Mouse (Mus musculus) lung, embryonic 14.5 days (tissue): Measurements from ENCODE around the gene C1ql4. TPM values are rescaled to one million over a fixed set of nuclear protein-coding genes. Genes with fewer than 3 reads are reported as not detected.
A peak's percentile ranks its signal among the peaks of the same experiment; 100 is the strongest.

ENCODE experiments used
- ATAC-seq: fragments of 200-750 bp; cut with Nextera tagmentation; 2 replicates; pipeline ENCODE4 v1.8.0; 2017; ENCODE audit warnings: mild to moderate bottlenecking, moderate TSS enrichment, moderate library complexity; ENCODE audit not compliant: insufficient read depth
- DNase-seq: peaks from one replicate; pipeline ENCODE4 v3.0.0-alpha.2; 2015
- H3K27ac ChIP-seq: fragments of 300-500 bp; sonication (generic); 2 replicates; pipeline ENCODE4 v1.5.1; 2014; ENCODE audit warnings: low read depth, mild to moderate bottlenecking, moderate library complexity
- H3K27me3 ChIP-seq: fragments of 300-500 bp; sonication (generic); 2 replicates; pipeline ENCODE4 v1.6.1; 2014; ENCODE audit warnings: low read length, control low read depth; ENCODE audit not compliant: insufficient read depth
- H3K36me3 ChIP-seq: fragments of 300-500 bp; sonication (generic); 2 replicates; pipeline ENCODE4 v1.6.1; 2014; ENCODE audit warnings: control low read depth; ENCODE audit not compliant: insufficient read depth
- H3K4me1 ChIP-seq: fragments of 300-500 bp; sonication (generic); 2 replicates; pipeline ENCODE4 v1.6.1; 2014; ENCODE audit warnings: antibody characterized with exemption, control low read depth; ENCODE audit not compliant: insufficient read depth
- H3K4me2 ChIP-seq: fragments of 300-500 bp; sonication (generic); 2 replicates; pipeline ENCODE4 v1.6.1; 2014; ENCODE audit warnings: mild to moderate bottlenecking
- H3K4me3 ChIP-seq: fragments of 300-500 bp; sonication (generic); 2 replicates; pipeline ENCODE4 v1.5.1; 2014; ENCODE audit warnings: low read depth, low read length
- H3K9ac ChIP-seq: fragments of 300-500 bp; sonication (generic); 2 replicates; pipeline ENCODE4 v1.6.1; 2014
- H3K9me3 ChIP-seq: fragments of 300-500 bp; sonication (generic); 2 replicates; pipeline ENCODE4 v1.6.1; 2016; ENCODE audit warnings: low read depth, low read length, control low read depth
- CTCF ChIP-seq: IDR thresholded peaks from 2 replicates; pipeline ENCODE4 v1.5.1; 2016; ENCODE audit warnings: antibody characterized with exemption, low read depth
- WGBS: fragments of 180-500 bp; shearing (Covaris S2); extraction: QIAGEN DNeasy Blood & Tissue Kit; methylation state at CpG from one replicate; pipeline ENCODE4 v1.1.7; 2014; 5-methylcytosine and 5-hydroxymethylcytosine counted together
- microRNA-seq: library from miRNA; unstranded; fragments of <30 nt; microRNA quantifications from one replicate; pipeline ENCODE4, GENCODE M21; 2016; ENCODE audit warnings: borderline number of aligned reads
- polyA plus RNA-seq: library from polyadenylated mRNA; unstranded; fragments of >200 nt; fragmentation: Nextera tagmentation; extraction: Ambion mirVana; gene quantifications from 2 replicates; pipeline ENCODE4 v1.2.1, GENCODE M21; 2014

C1ql4 gene
- polyA plus RNA-seq, 1 experiment from 2014 or later = not detected

GRCm38 (mm10) chr15:99039996-99040919 lies 47.4 kb downstream of the C1ql4 start:
- DNase-seq (no peak), ATAC-seq (no peak)
- Histone ChIP-seq H3K27me3 (no peaks in the 10 kb centered on the region), H3K4me1 (no peaks in the 10 kb centered on the region), H3K9ac (no peak overlapping the region), H3K4me2 (no peak overlapping the region), H3K9me3 (no peaks in the 10 kb centered on the region), H3K36me3 (peaks cover 28% of the 10 kb centered on the region), H3K4me3 (no peak overlapping the region), H3K27ac (no peak overlapping the region)
- peak; percentile 51 for TF ChIP-seq CTCF
- 49% methylated on average over 26 of the region's 26 CpGs for whole genome bisulfite sequencing

GRCm38 (mm10) chr15:99039306-99039705 lies 48.3 kb downstream of the C1ql4 start:
- WGBS = 62% methylated on average over 4 of the region's 4 CpGs
- DNase-seq = no peak
- TF ChIP-seq CTCF = no peak

GRCm38 (mm10) chr15:99038797-99039196 lies 48.8 kb downstream of the C1ql4 start:
- DNase-seq (no peak), ATAC-seq (no peak)
- no peaks in the 10 kb centered on the region for H3K27me3 ChIP-seq
- H3K4me3 ChIP-seq = no peak overlapping the region
- H3K27ac ChIP-seq = no peak overlapping the region
- no peaks in the 10 kb centered on the region for H3K9me3 ChIP-seq
- no peak overlapping the region for H3K9ac ChIP-seq
- H3K36me3 ChIP-seq = peaks cover 39% of the 10 kb centered on the region
- no peaks in the 10 kb centered on the region for H3K4me1 ChIP-seq
- WGBS = 84% methylated on average over 5 of the region's 5 CpGs
- TF ChIP-seq CTCF = no peak
- H3K4me2 ChIP-seq = no peak overlapping the region

More at GRCm38 (mm10) chr15:99039306-99039705, 48.3 kb downstream of the C1ql4 start:
- Histone ChIP-seq H3K4me3 (no peak overlapping the region), H3K9me3 (no peaks in the 10 kb centered on the region), H3K9ac (no peak overlapping the region), H3K36me3 (peaks cover 37% of the 10 kb centered on the region), H3K4me1 (no peaks in the 10 kb centered on the region), H3K4me2 (no peak overlapping the region), H3K27me3 (no peaks in the 10 kb centered on the region), H3K27ac (no peak overlapping the region)
- no peak for ATAC-seq

- Histone ChIP-seq H3K4me2 (no peak overlapping the region), H3K9ac (no peak overlapping the region), H3K4me3 (no peak overlapping the region), H3K27ac (no peak overlapping the region), H3K9me3 (no peaks in the 10 kb centered on the region), H3K36me3 (peaks cover 41% of the 10 kb centered on the region), H3K4me1 (no peaks in the 10 kb centered on the region), H3K27me3 (no peaks in the 10 kb centered on the region)
- 100% methylated on average over 1 of the region's 1 CpGs for WGBS
- no peak for TF ChIP-seq CTCF
- ATAC-seq (no peak), DNase-seq (no peak)
These were observed 49.6 kb downstream of the C1ql4 start for GRCm38 (mm10) chr15:99038025-99038424.

- Histone ChIP-seq H3K9me3 (no peaks in the 10 kb centered on the region), H3K9ac (no peak overlapping the region), H3K4me3 (no peak overlapping the region), H3K4me2 (no peak overlapping the region), H3K27me3 (no peaks in the 10 kb centered on the region), H3K27ac (no peak overlapping the region), H3K4me1 (peaks cover 15% of the 10 kb centered on the region), H3K36me3 (peaks cover 41% of the 10 kb centered on the region)
- no peak for TF ChIP-seq CTCF
- no peak for DNase-seq
- 91% methylated on average over 8 of the region's 8 CpGs for WGBS
- no peak for ATAC-seq
These were observed 51.2 kb downstream of the C1ql4 start for GRCm38 (mm10) chr15:99036249-99036905.

GRCm38 (mm10) chr15:99035431-99035830 lies 52.2 kb downstream of the C1ql4 start:
- 88% methylated on average over 4 of the region's 4 CpGs for WGBS
- Histone ChIP-seq H3K9me3 (no peaks in the 10 kb centered on the region), H3K9ac (no peak overlapping the region), H3K27me3 (no peaks in the 10 kb centered on the region), H3K4me3 (no peak overlapping the region), H3K4me2 (no peak overlapping the region), H3K27ac (no peak overlapping the region), H3K36me3 (peaks cover 41% of the 10 kb centered on the region), H3K4me1 (peaks cover 17% of the 10 kb centered on the region)
- no peak for TF ChIP-seq CTCF
- DNase-seq = no peak
- ATAC-seq = no peak

Small RNA genes within 50 kb of the gene (microRNA-seq; reads per million reads assigned to microRNA genes)
- 0.95 reads per million for gene Mir6960

Other genes starting within 250 kb of the C1ql4 start
- 17.1 and 19.3 TPM in 2 replicates for gene Kmt2d, start 216.6 kb downstream of the C1ql4 start, polyA plus RNA-seq
- 8.5 and 9.5 TPM in 2 replicates for gene Rhebl1, start 193.3 kb downstream of the C1ql4 start, polyA plus RNA-seq
- 1.0 and 1.3 TPM in 2 replicates for gene Dhh, start 189.3 kb downstream of the C1ql4 start, polyA plus RNA-seq
- 4.5 and 5.5 TPM in 2 replicates for gene Lmbr1l, start 169.6 kb downstream of the C1ql4 start, polyA plus RNA-seq
- gene Tuba1b, start 153.3 kb downstream of the C1ql4 start, polyA plus RNA-seq = 2,161 and 2,216 TPM in 2 replicates
- gene Gm49450, start 134.3 kb downstream of the C1ql4 start, polyA plus RNA-seq = not detected in 2 replicates
- gene Tuba1a, start 134.1 kb downstream of the C1ql4 start, polyA plus RNA-seq = 1,129 and 1,167 TPM in 2 replicates
- gene Tuba1c, start 57.9 kb downstream of the C1ql4 start, polyA plus RNA-seq = 224 and 232 TPM in 2 replicates
- gene Prph, start 32.6 kb downstream of the C1ql4 start, polyA plus RNA-seq = 0.91 and 1.8 TPM in 2 replicates
- 33.4 and 35.1 TPM in 2 replicates for gene Troap, start 13.2 kb downstream of the C1ql4 start, polyA plus RNA-seq
- 0.42 and 0.78 TPM in 2 replicates for gene Dnajc22, start 5.4 kb upstream of the C1ql4 start, polyA plus RNA-seq
- 39.7 and 39.8 TPM in 2 replicates for gene Spats2, start 38.1 kb upstream of the C1ql4 start, polyA plus RNA-seq
- 0.37 and 0.60 TPM in 2 replicates for gene Kcnh3, start 137.0 kb upstream of the C1ql4 start, polyA plus RNA-seq
- gene Mcrs1, start 164.1 kb upstream of the C1ql4 start, polyA plus RNA-seq = 142 and 155 TPM in 2 replicates
- 48.3 and 59.1 TPM in 2 replicates for gene Prpf40b, start 207.3 kb upstream of the C1ql4 start, polyA plus RNA-seq
- 0.05 and 0.15 TPM in 2 replicates for gene Fam186b, start 208.1 kb upstream of the C1ql4 start, polyA plus RNA-seq